Mouse (Mus musculus): Measurements from ENCODE around the gene Tm2d3. TPM values are rescaled to one million over a fixed set of nuclear protein-coding genes. Genes with fewer than 3 reads are reported as not detected.
A peak's percentile ranks its signal among the peaks of the same experiment; 100 is the strongest.

Tm2d3 gene
- polyA plus RNA-seq, 1 experiment from 2014 or later: 80.8 TPM

DNA sequence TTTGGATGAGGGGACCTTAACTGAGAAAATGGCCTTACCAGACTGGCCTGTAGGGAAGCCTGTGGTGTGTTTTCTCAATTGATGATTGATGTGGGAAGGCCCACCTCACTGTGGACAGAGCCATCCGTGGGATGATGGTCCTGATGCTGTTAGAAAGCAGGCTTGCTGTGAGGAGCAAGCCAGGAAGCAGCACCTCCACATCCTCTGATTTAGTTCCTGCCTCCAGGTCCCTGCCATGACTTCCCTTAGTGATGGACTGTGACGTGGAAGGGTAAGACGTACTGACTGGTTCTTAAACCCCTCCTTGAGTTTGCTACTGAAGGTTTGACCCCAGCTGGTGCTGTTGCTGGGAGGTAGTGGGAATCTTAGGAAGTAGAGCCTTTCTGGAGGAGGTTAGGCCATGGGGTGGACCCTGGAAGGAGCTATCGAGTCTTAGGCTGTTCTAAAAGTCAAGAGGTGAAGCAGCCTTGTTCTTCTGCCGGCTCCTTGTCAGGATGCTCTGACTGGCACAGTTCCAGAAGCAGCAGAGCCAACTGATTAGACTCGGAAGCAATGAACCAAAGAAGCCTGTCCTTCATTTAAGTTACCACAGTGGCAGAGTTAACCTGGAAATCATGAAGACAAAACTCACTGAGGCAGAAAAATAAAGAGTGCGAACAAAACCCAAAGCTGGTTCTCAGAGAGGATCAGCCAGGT, 11.9 kb upstream of the Tm2d3 start:
- Histone ChIP-seq H3K36me3 (replicated peaks) (no peaks in the 10 kb centered on the region), H3K27me3 (replicated peaks) (no peaks in the 10 kb centered on the region), H3K4me1 (no peaks in the 10 kb centered on the region), H3K4me2 (no peak overlapping the region), H3K4me3 (no peak overlapping the region), H3K9me3 (no peaks in the 10 kb centered on the region), H3K9ac (no peak overlapping the region), H3K27ac (no peak overlapping the region)
- no peak for ATAC-seq (replicated peaks)
- 69% methylated on average over 7 of the region's 7 CpGs for WGBS

DNA sequence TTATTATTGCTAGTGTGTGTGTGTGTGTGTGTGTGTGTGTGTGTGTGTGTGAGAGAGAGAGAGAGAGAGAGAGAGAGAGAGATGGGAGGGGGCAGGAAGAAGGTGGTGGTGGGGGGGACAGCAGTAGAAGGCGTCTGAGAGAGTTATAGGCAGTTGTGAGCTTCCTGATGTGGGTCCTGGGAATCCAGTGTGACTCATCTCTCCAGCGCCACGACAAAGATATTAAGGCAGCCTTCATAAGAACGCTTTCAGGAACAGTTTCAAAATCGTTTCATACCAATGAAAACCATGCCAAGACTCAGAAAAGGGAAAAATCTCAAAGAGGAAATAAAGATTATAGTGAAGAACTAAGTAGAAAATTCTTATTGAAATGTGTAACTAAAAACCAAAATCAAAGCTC, 9.8 kb upstream of the Tm2d3 start:
- H3K27ac ChIP-seq: no peak overlapping the region
- H3K27me3 ChIP-seq (replicated peaks): no peaks in the 10 kb centered on the region
- no peaks in the 10 kb centered on the region for H3K36me3 ChIP-seq (replicated peaks)
- ATAC-seq (replicated peaks): no peak
- H3K9me3 ChIP-seq: no peaks in the 10 kb centered on the region
- H3K9ac ChIP-seq: no peak overlapping the region
- H3K4me3 ChIP-seq: no peak overlapping the region
- no peaks in the 10 kb centered on the region for H3K4me1 ChIP-seq
- 80% methylated on average over 5 of the region's 5 CpGs for WGBS
- H3K4me2 ChIP-seq: no peak overlapping the region

DNA sequence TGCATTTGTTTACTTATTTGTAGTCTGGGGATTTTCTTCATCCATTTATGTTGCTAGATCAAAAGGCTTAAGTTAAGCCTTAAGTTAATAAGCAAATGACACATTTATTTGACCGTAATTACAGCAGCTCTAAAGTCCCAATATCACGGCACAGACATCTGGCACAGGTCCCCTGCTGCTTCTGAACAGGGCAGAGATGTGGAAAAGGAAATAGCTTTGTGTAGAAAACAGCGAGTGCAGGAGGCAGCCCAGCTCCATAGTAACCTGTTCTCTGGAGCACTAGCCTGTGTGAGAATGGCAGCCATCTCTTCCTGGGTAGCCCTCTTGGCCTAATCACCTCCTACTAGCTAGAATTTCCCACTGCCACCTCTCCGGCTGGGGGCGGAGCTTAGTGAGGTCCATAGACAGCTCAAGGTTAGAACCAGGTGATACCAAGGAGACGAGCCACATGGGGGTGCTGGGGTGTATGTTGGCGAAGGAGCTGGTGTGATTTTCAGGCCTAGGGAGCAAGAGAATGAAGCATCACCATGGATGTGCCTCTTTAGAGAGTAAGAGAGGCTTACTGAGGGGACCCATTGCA, 6.6 kb upstream of the Tm2d3 start:
- Histone ChIP-seq H3K36me3 (replicated peaks) (peaks cover 3% of the 10 kb centered on the region; the same call in 1 of the 2 replicates), H3K9ac (no peak overlapping the region), H3K9me3 (no peaks in the 10 kb centered on the region), H3K27me3 (replicated peaks) (no peaks in the 10 kb centered on the region), H3K4me3 (no peak overlapping the region), H3K4me2 (no peak overlapping the region), H3K4me1 (no peaks in the 10 kb centered on the region), H3K27ac (no peak overlapping the region)
- 47% methylated on average over 7 of the region's 7 CpGs for WGBS
- ATAC-seq (replicated peaks): 0 out of 2 replicates have a peak, but pooled peaks have one; percentile 17

DNA sequence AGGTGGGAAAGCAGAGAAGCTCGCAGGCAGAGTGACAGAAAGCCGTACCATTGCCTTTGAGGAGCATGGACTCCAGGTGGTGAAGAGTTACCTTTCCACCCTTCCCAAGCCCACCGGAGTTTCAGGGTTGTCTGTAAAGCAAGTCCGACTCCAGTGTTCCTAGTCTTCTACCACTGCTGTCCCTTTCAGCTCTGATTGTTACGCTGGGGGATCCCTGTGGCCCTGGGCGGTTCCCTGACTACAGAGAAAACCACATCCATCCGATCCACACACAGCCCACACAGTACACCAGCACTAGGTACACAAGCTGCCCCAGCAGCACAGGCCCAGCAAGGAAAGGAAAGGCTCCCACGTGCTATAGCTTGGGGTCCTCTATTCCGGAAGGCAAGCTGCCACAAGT, 4.3 kb upstream of the Tm2d3 start:
- H3K9ac ChIP-seq: no peak overlapping the region
- peaks cover 7% of the 10 kb centered on the region; the same call in 1 of the 2 replicates for H3K36me3 ChIP-seq (replicated peaks)
- no peaks in the 10 kb centered on the region for H3K4me1 ChIP-seq
- H3K9me3 ChIP-seq: no peaks in the 10 kb centered on the region
- H3K27me3 ChIP-seq (replicated peaks): no peaks in the 10 kb centered on the region
- no peak overlapping the region for H3K4me2 ChIP-seq
- ATAC-seq (replicated peaks): no peak
- H3K27ac ChIP-seq: no peak overlapping the region
- no peak overlapping the region for H3K4me3 ChIP-seq
- WGBS: 92% methylated on average over 9 of the region's 9 CpGs

DNA sequence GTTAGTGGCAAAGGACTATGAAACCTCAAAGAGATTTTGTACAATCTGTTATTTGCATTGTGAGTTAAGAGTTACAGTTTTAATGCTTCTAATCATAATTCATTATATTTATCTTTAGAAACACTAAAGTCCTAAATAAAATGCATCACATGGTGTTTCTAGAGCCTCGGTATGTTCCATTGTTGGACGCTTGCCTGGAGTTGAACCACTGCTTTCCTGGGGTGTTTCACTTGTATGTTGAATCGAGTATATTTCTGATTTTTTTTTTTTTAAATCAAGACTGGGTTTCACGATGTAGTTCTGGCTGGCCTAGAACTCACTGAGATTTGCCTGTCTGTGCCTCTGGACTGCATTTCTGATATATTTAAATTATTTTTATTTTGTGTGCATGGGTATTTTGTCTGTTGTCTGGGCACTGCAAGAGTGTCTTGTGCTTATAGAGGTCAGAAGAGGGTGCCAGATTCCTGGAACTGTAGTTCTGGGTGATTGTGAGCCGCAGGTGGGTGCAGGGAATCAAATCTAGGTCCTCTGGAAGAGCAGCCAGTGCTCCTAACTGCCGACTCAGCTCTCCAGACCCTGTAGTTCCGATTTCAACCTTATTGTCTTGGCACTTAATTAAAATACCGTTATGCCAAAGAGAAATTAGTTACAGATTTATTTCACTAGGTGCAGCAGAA, 1.1 kb downstream of the Tm2d3 start:
- Histone ChIP-seq H3K4me2 (no peak overlapping the region), H3K4me1 (peaks cover 19% of the 10 kb centered on the region), H3K36me3 (replicated peaks) (peaks cover 10% of the 10 kb centered on the region; the same call in 1 of the 2 replicates), H3K4me3 (no peak overlapping the region; the same call in 1 of the 2 replicates), H3K27ac (no peak overlapping the region), H3K9me3 (no peaks in the 10 kb centered on the region), H3K27me3 (replicated peaks) (no peaks in the 10 kb centered on the region), H3K9ac (no peak overlapping the region)
- WGBS: 79% methylated on average over 8 of the region's 8 CpGs
- no peak for ATAC-seq (replicated peaks)

DNA sequence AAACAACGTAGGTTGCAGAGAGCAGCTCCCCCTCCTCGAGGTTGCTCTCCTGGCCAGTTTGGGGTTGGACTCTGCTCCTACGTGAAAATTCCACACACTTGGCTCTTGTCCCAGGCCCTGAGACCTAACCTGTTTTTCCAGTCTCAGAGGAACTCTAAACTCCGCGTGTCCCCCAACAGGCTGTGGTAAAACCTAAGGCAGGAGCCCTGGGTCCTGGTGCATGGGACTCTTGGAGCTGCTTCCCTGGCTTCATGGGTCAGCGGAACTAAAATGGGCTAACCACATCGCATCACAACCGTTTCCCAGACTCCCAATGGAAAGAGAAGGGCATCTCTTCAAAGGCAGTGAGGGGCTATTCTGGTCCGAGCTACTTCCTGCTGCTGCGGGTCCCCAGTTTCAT, 1.9 kb downstream of the Tm2d3 start:
- Histone ChIP-seq H3K4me2 (peak overlapping the region; percentile 70), H3K4me3 (peak overlapping the region; percentile 94), H3K36me3 (replicated peaks) (peaks cover 18% of the 10 kb centered on the region), H3K4me1 (peaks cover 19% of the 10 kb centered on the region), H3K27me3 (replicated peaks) (no peaks in the 10 kb centered on the region), H3K27ac (peak overlapping the region; percentile 87), H3K9ac (peak overlapping the region; percentile 90), H3K9me3 (no peaks in the 10 kb centered on the region)
- WGBS: 2% methylated on average over 10 of the region's 10 CpGs
- no peak; the same call in 1 of the 2 replicates for ATAC-seq (replicated peaks)

DNA sequence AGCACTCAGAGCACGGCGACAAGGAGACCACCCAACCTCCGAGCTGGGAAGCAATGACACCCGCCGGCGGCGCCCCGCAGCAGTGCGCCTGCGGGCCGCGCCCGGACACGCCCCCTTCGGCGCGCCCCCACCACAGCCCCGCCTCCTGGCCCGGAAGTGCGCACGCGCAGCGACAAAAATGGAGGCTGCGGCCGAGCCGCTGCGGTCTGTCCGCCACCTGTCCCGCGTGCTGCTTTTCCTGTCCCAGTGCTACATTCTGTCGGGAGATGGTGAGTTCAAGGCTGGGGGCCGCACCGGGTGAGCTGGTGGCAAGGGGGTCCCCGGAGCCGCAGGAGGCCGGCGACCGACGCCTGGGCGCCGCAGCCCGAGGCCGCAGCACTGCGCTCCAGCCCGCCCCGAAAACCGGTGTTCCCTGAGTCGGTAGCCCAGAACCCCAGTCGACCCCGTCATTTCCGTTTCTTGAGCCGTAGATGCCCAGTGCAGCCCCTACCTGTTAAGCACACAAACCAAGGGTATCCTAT, 2.4 kb downstream of the Tm2d3 start:
- WGBS: under 1% methylated on average over 48 of the region's 52 CpGs
- peak overlapping the region; percentile 90 for H3K9ac ChIP-seq
- peak overlapping the region; percentile 94 for H3K4me3 ChIP-seq
- H3K4me1 ChIP-seq: peaks cover 19% of the 10 kb centered on the region
- no peaks in the 10 kb centered on the region for H3K27me3 ChIP-seq (replicated peaks)
- peak; percentile 95 for ATAC-seq (replicated peaks)
- H3K27ac ChIP-seq: peak overlapping the region; percentile 87
- peak overlapping the region; percentile 70 for H3K4me2 ChIP-seq
- peaks cover 20% of the 10 kb centered on the region for H3K36me3 ChIP-seq (replicated peaks)
- no peaks in the 10 kb centered on the region for H3K9me3 ChIP-seq

DNA sequence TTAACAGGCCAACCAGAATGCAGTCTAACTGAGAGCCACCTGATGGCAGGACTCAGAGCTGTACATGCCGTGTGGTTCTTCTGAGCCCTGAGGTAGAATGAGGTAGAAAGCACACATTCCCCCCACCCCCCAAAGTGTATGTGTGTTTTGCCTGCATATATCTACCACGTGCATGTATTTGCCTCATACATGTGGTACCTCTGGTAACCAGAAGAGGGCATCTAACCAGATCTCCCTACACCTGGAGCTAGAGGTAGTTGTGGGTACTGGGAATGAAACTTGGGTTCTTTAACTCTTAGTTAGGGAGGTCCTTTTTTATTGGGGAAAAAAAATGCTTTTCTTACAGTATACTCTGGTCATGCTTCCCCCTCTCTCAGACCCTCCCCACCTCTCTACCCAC, 5.5 kb downstream of the Tm2d3 start:
- Histone ChIP-seq H3K9me3 (no peaks in the 10 kb centered on the region), H3K4me1 (peaks cover 19% of the 10 kb centered on the region), H3K4me3 (no peak overlapping the region), H3K27ac (no peak overlapping the region), H3K4me2 (no peak overlapping the region), H3K27me3 (replicated peaks) (no peaks in the 10 kb centered on the region), H3K9ac (no peak overlapping the region), H3K36me3 (replicated peaks) (peaks cover 35% of the 10 kb centered on the region)
- no peak for ATAC-seq (replicated peaks)
- 61% methylated on average over 2 of the region's 2 CpGs for WGBS

DNA sequence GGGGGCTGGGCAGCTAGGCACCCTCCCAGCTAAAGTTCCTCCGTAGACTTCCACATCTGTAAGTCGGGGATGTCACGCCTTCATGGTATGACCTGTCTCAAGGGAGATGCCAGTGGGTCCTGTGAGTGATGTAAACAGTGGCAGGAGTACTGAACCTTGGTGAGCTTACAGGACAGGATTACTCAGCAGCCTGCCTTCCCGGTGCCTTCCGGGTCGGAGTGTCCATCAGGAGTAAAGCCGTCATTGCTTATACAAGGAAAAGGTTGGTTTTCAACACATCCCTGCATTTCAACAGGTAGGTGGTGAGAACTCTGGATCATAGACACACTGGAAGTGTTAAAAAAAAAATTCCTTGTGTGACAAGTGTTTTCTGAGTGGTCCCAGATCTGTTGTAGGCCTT, 11.1 kb downstream of the Tm2d3 start:
- Histone ChIP-seq H3K4me2 (no peak overlapping the region), H3K4me1 (peaks cover 4% of the 10 kb centered on the region; the same call in 1 of the 2 replicates), H3K9ac (no peak overlapping the region), H3K27me3 (replicated peaks) (no peaks in the 10 kb centered on the region), H3K4me3 (no peak overlapping the region), H3K27ac (no peak overlapping the region), H3K9me3 (no peaks in the 10 kb centered on the region), H3K36me3 (replicated peaks) (peaks cover 38% of the 10 kb centered on the region)
- 95% methylated on average over 7 of the region's 7 CpGs for WGBS
- ATAC-seq (replicated peaks): no peak

DNA sequence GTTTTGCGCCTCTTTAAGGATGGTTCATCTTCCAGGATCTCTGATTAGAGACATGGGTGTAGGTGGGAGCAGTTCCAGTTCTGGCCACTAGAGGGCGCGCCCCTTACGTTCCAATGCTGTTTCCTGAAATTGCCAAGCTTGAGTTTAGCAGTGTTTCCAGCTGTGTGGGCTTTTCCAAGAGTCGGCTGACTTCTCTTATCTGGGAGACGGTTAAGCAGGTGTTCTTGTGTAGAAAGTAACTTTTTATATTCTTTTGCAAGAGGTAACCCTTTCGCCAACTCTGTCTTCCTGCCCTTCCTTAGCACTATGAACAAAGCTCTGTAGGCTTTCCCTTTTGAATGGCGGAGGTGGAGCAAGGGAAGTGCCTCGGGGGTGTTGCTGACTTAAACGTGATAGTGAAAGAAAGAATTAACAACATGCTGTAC, 13.9 kb downstream of the Tm2d3 start:
- Histone ChIP-seq H3K4me1 (peaks cover 4% of the 10 kb centered on the region; the same call in 1 of the 2 replicates), H3K9ac (no peak overlapping the region), H3K4me2 (peak overlapping the region; percentile 19; the same call in 1 of the 2 replicates), H3K9me3 (no peaks in the 10 kb centered on the region), H3K27me3 (replicated peaks) (no peaks in the 10 kb centered on the region), H3K27ac (no peak overlapping the region), H3K4me3 (no peak overlapping the region), H3K36me3 (replicated peaks) (peaks cover 18% of the 10 kb centered on the region; the same call in 1 of the 2 replicates)
- peak; percentile 51 for ATAC-seq (replicated peaks)
- 11% methylated on average over 10 of the region's 10 CpGs for WGBS

DNA sequence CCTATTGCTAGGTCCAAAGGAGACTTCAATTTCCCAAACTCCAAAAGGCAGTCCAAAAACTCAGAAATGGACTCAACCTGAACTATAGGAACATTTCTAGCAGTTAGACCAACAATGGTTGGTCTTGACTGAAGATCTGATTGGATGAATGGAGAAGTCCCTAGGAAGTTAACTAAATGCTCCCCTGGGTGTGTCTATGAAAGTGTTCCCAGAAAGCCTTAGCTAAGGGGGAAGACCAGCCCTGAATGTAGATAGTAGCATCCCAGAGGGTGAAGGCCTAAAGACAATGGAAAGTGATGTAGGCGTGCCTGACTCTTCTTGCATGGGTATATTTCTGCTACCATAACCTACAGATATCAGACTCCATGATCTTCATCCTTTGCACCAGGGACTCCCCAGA, 17.5 kb downstream of the Tm2d3 start:
- ATAC-seq (replicated peaks): no peak
- Histone ChIP-seq H3K9me3 (no peaks in the 10 kb centered on the region), H3K36me3 (replicated peaks) (no peaks in the 10 kb centered on the region), H3K4me1 (peaks cover 4% of the 10 kb centered on the region; the same call in 1 of the 2 replicates), H3K4me2 (no peak overlapping the region), H3K9ac (no peak overlapping the region), H3K4me3 (no peak overlapping the region), H3K27ac (no peak overlapping the region), H3K27me3 (replicated peaks) (no peaks in the 10 kb centered on the region)
- WGBS: 100% methylated on average over 1 of the region's 1 CpGs

DNA sequence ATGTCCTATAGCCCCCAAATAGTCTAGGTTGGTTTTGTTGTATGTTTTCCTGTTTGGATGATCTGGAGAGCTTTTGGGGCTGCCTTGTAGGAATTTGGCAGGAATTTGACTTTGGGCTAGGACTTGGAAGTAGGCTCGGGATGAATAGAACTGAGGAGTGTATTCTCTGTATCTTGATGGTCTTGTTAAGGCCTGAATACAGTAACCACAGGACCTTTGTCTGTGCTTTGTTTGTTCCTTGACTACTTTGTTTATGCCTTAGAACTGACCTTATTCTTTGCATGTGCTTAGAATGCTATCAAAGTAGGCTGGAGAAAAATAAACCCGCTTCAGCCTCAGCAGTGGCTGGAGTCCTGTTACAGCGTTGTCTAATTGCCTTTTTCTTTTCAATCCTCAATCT, 19.3 kb downstream of the Tm2d3 start:
- H3K4me3 ChIP-seq: no peak overlapping the region
- ATAC-seq (replicated peaks): no peak
- H3K27ac ChIP-seq: no peak overlapping the region
- no peak overlapping the region for H3K9ac ChIP-seq
- no peaks in the 10 kb centered on the region for H3K36me3 ChIP-seq (replicated peaks)
- WGBS: 84% methylated on average over 3 of the region's 3 CpGs
- no peaks in the 10 kb centered on the region for H3K9me3 ChIP-seq
- no peak overlapping the region for H3K4me2 ChIP-seq
- no peaks in the 10 kb centered on the region for H3K4me1 ChIP-seq
- H3K27me3 ChIP-seq (replicated peaks): no peaks in the 10 kb centered on the region
